Mouse (Mus musculus) lung, adult 18-20 months (tissue): ENCODE results near the gene Ube2d3.
"Not testable (repeated sequence)": the region's sequence is repeated elsewhere in the genome, so short reads cannot be mapped to it uniquely, and the experiment has no call there.

Source experiments
- DNase-seq, 2 experiments: peaks; one replicate each; pipeline ENCODE4 v3.0.0; 2022; ENCODE audit warnings: mixed read lengths in 2 of 2

Gene Ube2d3

DNA sequence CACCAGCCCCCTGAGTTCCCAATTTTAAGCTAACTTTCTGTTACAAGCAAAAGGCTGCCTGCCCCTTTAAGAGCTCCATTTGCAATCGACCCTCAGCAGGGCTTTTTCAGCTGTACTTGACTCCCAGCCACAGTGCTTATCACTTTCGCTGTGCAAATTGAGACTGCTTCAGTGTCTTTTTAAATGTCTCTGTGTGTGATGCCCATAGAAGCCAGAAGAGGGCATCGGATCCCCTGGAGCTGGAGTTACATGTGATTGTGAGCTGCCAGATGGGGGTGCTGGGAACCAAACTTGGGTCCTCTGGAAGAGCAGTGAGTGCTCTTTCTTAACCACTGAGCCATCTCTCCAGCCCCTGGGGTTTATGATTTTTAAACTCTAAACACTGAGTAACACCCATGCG lies 60.0 kb downstream of the Ube2d3 start:
- not testable (repeated sequence) for DNase-seq

DNA sequence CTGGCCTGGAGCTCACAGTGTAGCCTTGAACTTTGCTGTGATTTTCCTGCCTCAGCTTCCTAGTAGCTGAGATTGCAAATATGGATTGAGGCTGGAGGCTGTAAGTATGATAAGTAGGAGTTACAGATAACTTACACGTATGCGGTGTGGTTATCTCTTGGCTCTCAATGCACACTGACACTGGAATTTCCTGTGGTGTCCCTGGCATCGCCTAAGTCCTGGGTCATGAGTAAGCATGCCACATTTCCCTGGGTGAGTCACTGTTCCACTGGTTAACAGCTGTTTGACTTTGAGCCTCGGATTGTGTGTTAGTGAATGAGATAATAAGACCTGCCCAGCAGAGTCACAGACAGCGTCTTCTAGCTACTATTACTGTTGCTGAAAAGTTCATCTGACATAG lies 60.9 kb downstream of the Ube2d3 start:
- no peak for DNase-seq

DNA sequence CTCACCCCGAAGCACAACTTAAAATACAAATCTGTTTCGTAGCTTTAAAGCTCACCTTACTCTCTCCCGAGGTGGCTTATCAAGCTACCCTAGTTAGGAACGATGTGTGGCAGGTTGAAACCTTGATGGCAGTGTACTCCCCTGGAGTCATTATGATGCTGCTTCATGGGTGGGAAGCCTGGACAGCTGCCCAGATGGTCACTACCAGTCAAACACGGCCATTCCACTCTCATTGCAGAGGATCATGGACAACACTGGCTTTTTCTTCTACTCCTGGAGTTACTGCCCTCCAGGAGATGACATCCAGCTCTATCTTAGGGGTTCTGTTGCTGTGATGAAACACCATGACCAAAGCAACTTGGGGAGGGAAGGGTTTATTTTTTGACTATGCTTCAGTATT lies 65.2 kb downstream of the Ube2d3 start:
- DNase-seq: no peak

DNA sequence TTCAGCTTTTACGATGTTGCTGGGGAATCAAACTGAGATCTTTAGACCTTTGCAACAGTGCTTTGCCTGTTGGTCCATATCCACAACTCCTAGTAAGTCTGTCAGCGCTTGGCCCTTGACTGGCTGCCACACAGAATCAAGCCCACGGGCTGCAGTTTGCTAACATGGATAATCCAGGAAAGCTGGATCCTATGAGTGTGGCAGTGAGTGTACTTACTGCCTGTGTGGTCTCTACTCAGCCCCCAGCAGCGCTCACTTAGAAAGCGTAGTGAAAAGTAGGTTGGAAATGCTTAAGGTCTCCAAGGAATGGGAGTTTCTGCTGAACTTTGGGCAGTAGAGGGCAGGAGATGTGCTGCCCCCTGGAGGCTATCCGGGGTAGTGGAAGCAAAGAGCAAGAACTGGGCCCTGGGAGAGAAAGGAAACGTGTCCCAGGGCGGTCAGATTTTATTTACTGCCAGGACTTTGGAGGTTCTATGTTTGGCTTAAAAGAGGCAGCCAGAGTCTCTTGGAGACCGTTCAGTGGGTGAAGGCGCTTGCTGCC lies 67.5 kb downstream of the Ube2d3 start:
- peak; percentile 72 to 76 for DNase-seq

DNA sequence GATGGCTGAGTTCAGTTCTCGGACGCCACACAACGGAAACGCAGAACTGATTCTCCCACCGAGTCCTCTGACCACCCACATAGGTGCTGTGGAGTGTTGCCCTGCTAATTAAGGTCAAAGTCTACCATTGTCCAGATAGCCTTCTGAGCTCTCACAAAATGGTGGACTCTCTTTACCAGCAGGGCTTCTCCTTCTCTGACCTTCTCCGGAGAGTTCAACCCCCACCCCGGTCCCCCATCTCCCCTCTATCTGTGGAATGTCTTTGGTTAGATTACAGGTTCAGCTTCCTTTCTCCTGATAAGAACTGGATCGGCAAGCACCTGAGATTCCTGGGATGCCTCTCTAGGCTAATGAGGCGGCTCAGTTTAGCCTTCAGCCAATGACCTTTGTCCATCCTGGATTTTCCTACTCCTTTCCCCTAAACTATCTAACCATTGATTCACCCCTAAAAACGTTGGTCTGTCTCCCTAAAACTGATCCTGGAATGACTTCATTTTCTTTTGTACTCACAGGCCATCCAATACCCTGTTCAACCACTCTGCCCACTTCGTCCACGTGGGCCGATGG lies 68.0 kb downstream of the Ube2d3 start:
- DNase-seq: no peak

DNA sequence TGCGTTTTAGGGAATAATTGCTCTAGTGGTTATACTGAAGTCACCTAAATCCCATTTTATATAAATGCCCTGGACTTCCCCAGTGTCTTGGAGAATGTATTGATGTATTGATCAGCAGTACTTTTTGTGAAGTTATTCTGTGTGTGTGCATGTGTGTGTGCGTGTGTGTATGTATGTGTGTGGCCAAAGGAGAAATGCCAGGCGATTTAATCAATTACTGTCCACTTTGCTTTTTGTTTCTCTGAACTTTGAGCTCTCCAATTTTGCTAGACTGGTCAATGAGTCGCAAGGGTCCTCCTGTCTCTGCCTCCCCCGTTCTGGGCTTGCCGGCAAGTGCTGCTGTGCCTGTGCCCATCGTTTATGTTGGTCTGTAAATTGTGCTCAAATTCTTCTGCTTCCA lies 69.6 kb downstream of the Ube2d3 start:
- no peak for DNase-seq

DNA sequence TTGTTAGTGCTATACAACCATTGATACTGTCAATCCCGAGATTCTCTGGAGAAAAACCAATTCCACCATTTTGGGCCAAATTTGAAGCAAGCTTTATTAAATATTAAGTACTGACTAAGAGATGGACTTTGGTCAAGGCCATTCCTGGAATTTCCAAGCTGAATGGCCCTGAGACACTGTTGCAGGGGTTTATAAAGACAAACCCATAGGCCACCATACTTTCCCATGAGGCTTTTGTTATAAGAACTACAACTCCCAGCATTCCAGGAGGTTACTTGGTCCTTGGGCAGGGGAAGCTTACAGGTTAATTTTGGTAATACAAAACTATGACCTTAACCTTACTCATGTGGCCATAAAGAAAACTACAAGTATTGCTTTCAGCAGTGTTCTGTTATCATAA lies 70.2 kb downstream of the Ube2d3 start:
- DNase-seq: no peak

DNA sequence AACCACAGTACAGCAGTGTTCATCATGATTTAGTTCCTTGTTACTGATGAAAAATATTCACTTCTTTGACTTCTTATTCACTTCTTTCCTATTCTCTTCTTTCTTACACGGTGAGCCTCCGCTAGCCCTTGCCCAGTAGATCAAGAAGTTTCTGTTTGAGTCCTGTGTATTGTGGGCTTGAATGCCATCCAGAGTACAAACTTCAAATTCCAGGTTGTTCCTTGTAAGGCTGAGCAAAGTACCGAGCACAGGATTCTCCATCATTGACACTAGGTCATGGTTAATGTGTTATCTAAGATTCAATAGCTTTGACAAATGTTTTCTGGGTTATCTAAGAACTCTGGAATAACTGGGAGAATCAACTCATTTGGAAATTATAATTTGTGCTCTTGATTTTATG lies 72.4 kb downstream of the Ube2d3 start:
- DNase-seq: no peak

DNA sequence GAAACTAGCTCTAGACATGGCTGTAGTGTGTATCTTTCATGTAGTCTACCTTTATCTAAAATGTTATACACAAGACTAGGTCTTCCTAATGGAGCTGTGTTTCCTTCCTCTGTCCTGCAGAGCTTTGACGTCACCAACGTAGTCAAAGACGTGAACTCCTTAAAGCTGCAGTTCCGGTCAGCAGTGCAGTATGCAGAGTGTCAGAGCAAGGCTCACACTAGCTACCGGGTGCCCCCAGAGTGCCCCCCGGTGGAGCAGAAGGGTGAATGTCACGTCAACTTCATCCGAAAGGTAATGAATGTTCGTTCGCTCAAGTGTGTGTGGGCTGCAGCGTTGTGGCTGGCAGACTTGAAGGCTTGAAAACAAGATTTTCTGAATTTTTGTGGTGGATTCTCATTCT lies 73.7 kb downstream of the Ube2d3 start:
- no peak for DNase-seq

DNA sequence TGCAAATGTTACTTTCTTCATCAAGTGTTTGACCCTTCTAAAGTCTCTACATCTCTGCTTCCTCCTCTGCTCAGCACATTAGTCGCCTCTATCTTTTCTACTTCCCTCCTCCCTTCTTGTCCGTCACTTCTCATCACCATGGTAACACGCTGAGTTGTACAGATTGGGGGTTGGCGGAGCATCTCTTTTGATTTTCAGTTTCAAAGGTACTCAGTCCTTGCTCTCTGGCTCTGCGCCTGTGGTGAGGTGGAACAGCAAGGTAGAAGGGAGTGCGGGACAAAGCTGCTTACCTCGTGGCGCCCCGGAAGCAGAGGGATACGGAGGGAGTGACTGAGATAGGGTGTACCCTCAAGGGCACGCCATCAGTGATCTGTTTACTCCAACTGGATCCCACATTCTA lies 75.3 kb downstream of the Ube2d3 start:
- no peak for DNase-seq

DNA sequence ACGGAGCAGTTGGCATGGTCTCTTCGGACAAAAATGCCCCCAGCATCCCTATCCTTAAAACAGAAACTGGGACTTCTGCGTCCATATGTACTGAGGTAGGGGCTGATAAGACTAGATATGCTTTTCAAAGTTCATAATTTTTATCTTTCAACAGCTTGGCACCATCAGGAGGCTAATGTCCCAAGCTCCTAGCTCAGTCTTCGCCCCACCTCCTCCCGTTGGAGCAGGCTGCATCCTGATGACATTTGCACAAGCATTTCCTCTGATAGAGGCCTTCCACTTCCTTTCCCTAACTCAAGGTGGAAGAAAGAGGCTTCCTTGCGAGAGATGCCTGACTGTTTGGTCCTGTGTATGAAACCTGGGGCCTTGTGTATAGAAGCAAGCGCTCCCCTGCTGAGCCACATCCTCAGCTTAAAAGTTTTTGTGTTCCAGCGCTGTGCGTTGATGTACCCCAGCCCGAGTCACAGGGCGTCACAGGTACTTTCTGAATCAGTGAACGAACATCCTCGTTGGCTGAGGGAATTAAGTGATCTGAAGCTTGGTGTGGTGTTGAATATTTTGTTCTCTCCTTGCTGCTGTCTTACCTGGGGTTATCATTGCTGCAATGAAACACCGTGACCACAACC lies 76.0 kb downstream of the Ube2d3 start:
- DNase-seq: no peak

DNA sequence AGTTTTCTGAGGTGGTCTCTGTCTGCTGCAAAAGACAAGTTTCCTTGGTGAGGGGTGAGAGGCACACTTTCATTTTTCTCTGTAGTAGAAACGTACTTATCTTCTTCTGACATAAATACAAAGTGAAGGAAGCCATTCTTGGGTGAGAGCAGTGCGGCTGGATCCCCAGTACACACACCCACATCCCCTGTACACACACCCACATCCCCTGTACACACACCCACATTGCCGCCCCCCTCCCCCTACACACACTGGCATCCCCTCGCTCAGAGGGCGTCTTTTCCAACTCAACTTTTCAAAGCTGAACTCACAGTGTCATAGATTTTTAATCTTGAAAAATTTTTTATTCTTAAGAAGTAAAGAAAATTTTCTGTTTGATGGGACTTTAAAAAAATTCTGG lies 77.3 kb downstream of the Ube2d3 start:
- no peak for DNase-seq

DNA sequence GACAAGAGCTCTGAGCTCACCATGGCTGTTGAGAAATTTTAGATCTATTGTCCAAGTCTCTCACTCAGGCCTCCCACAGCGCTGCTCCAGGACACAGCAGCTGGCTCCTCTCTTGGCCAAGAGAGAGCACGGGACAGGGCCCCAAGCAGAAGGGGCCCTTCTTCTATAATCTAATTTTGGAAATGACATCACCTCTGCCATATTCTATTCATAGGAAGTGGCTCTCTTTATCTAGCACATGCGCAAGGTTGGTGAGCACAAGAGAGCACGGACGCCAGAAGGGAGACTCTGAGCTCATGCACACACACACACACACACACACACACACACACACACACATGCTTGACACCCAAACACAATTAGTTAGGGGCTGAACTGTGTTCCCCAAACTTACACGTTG lies 78.9 kb downstream of the Ube2d3 start:
- peak; percentile 11 to 30 for DNase-seq
